Mouse (Mus musculus) forebrain, embryonic 14.5 days (tissue): ENCODE measurements at regions not wholly inside any gene's neighbourhood (a gene's known extent, or its start where the extent isn't known, plus 50 kb on each side); places are given as distances from the start of the nearest gene placed in this dataset.

Experiments used
- ATAC-seq: fragments of 200-750 bp; cut with Nextera tagmentation; 2 replicates; pipeline ENCODE4 v1.8.0; 2017; ENCODE audit warnings: mild to moderate bottlenecking, moderate library complexity
- DNase-seq: peaks from one replicate; pipeline ENCODE4 v3.0.0-alpha.2; 2015; ENCODE audit warnings: low spot score
- H3K27ac ChIP-seq: fragments of 300-500 bp; sonication (generic); 2 replicates; pipeline ENCODE4 v1.5.1; 2014; ENCODE audit warnings: low read depth, mild to moderate bottlenecking, control low read depth, low read length, moderate library complexity
- H3K27me3 ChIP-seq: fragments of 300-500 bp; sonication (generic); replicated peaks from 2 replicates; pipeline ENCODE4 v1.6.1; 2014; ENCODE audit warnings: low read length, control low read depth, mixed read lengths; ENCODE audit not compliant: control insufficient read depth, insufficient read depth
- H3K36me3 ChIP-seq: fragments of 300-500 bp; sonication (generic); 2 replicates; pipeline ENCODE4 v1.6.1; 2014; ENCODE audit warnings: low read length, control low read depth; ENCODE audit not compliant: control insufficient read depth, insufficient read depth
- H3K4me1 ChIP-seq: fragments of 300-500 bp; sonication (generic); 2 replicates; pipeline ENCODE4 v1.6.1; 2014; ENCODE audit warnings: antibody characterized with exemption, low read length, control low read depth; ENCODE audit not compliant: control insufficient read depth, insufficient read depth
- H3K4me2 ChIP-seq: fragments of 300-500 bp; sonication (generic); 2 replicates; pipeline ENCODE4 v1.6.1; 2014; ENCODE audit warnings: mild to moderate bottlenecking, control low read depth, low read length
- H3K4me3 ChIP-seq: fragments of 300-500 bp; sonication (generic); 2 replicates; pipeline ENCODE4 v1.5.1; 2014; ENCODE audit warnings: low read depth, low read length, control low read depth
- H3K9ac ChIP-seq: fragments of 300-500 bp; sonication (generic); 2 replicates; pipeline ENCODE4 v1.6.1; 2014; ENCODE audit warnings: mild to moderate bottlenecking, low read length, control low read depth, moderate library complexity
- H3K9me3 ChIP-seq: fragments of 300-500 bp; sonication (generic); replicated peaks from 2 replicates; pipeline ENCODE4 v1.6.1; 2016; ENCODE audit warnings: low read length, control low read depth, mixed read lengths; ENCODE audit not compliant: control insufficient read depth
- WGBS: fragments of 180-500 bp; shearing (Covaris S2); extraction: QIAGEN DNeasy Blood & Tissue Kit; methylation state at CpG from one replicate; pipeline ENCODE4 v1.1.7; 2014; 5-methylcytosine and 5-hydroxymethylcytosine counted together

- Histone ChIP-seq H3K27me3 (no peaks in the 10 kb centered on the region), H3K9me3 (no peaks in the 10 kb centered on the region), H3K36me3 (no peaks in the 10 kb centered on the region), H3K9ac (no peak overlapping the region), H3K4me2 (no peak overlapping the region), H3K27ac (no peak overlapping the region), H3K4me1 (no peaks in the 10 kb centered on the region), H3K4me3 (no peak overlapping the region)
- WGBS = 83% methylated on average over 3 of the region's 3 CpGs
- ATAC-seq = no peak
- no peak for DNase-seq
These were observed 473.0 kb downstream of the Hs3st4 start for GRCm38 (mm10) chr7:124455659-124456058.

- Histone ChIP-seq H3K9me3 (no peaks in the 10 kb centered on the region), H3K9ac (no peak overlapping the region), H3K4me2 (no peak overlapping the region), H3K4me1 (no peaks in the 10 kb centered on the region), H3K27ac (no peak overlapping the region), H3K4me3 (no peak overlapping the region), H3K27me3 (no peaks in the 10 kb centered on the region), H3K36me3 (no peaks in the 10 kb centered on the region)
- no peak for DNase-seq
- no peak for ATAC-seq
- 64% methylated on average over 1 of the region's 1 CpGs for WGBS
These were observed 504.7 kb downstream of the Hs3st4 start for GRCm38 (mm10) chr7:124487326-124487725.

GRCm38 (mm10) chr7:124491109-124491793, 508.6 kb downstream of the Hs3st4 start:
- no peak overlapping the region for H3K9ac ChIP-seq
- WGBS = 66% methylated on average over 3 of the region's 3 CpGs
- no peak overlapping the region for H3K4me3 ChIP-seq
- H3K36me3 ChIP-seq = no peaks in the 10 kb centered on the region
- H3K27ac ChIP-seq = no peak overlapping the region
- H3K9me3 ChIP-seq = no peaks in the 10 kb centered on the region
- H3K4me1 ChIP-seq = no peaks in the 10 kb centered on the region
- H3K4me2 ChIP-seq = no peak overlapping the region
- H3K27me3 ChIP-seq = no peaks in the 10 kb centered on the region
- DNase-seq (no peak), ATAC-seq (no peak)

- Histone ChIP-seq H3K4me1 (no peaks in the 10 kb centered on the region), H3K27me3 (no peaks in the 10 kb centered on the region), H3K9ac (no peak overlapping the region), H3K27ac (no peak overlapping the region), H3K4me3 (no peak overlapping the region), H3K9me3 (no peaks in the 10 kb centered on the region), H3K4me2 (no peak overlapping the region), H3K36me3 (no peaks in the 10 kb centered on the region)
- 82% methylated on average over 3 of the region's 3 CpGs for WGBS
- ATAC-seq = no peak
- DNase-seq = peak; percentile 39
These were observed 509.3 kb downstream of the Hs3st4 start for GRCm38 (mm10) chr7:124491851-124492390.

GRCm38 (mm10) chr7:124500636-124501035, 518.0 kb downstream of the Hs3st4 start:
- Histone ChIP-seq H3K9me3 (no peaks in the 10 kb centered on the region), H3K27me3 (no peaks in the 10 kb centered on the region), H3K27ac (no peak overlapping the region), H3K4me1 (no peaks in the 10 kb centered on the region), H3K9ac (no peak overlapping the region), H3K4me2 (no peak overlapping the region), H3K4me3 (no peak overlapping the region), H3K36me3 (no peaks in the 10 kb centered on the region)
- ATAC-seq = no peak
- no peak for DNase-seq
- 82% methylated on average over 3 of the region's 3 CpGs for WGBS

- no peak overlapping the region for H3K27ac ChIP-seq
- 83% methylated on average over 5 of the region's 5 CpGs for WGBS
- no peaks in the 10 kb centered on the region for H3K27me3 ChIP-seq
- no peaks in the 10 kb centered on the region for H3K36me3 ChIP-seq
- DNase-seq = no peak
- H3K4me3 ChIP-seq = no peak overlapping the region
- H3K9ac ChIP-seq = no peak overlapping the region
- no peak overlapping the region for H3K4me2 ChIP-seq
- H3K9me3 ChIP-seq = no peaks in the 10 kb centered on the region
- no peak for ATAC-seq
- H3K4me1 ChIP-seq = no peaks in the 10 kb centered on the region
These were observed 520.1 kb downstream of the Hs3st4 start for GRCm38 (mm10) chr7:124502760-124503159.

GRCm38 (mm10) chr7:124549038-124549437, 566.4 kb downstream of the Hs3st4 start:
- ATAC-seq (no peak), DNase-seq (no peak)
- no peaks in the 10 kb centered on the region for H3K36me3 ChIP-seq
- no peak overlapping the region for H3K9ac ChIP-seq
- no peak overlapping the region for H3K4me2 ChIP-seq
- 76% methylated on average over 1 of the region's 1 CpGs for WGBS
- no peak overlapping the region for H3K27ac ChIP-seq
- H3K4me3 ChIP-seq = no peak overlapping the region
- no peaks in the 10 kb centered on the region for H3K27me3 ChIP-seq
- H3K9me3 ChIP-seq = no peaks in the 10 kb centered on the region
- H3K4me1 ChIP-seq = no peaks in the 10 kb centered on the region

GRCm38 (mm10) chr7:124557213-124557612, 574.5 kb downstream of the Hs3st4 start:
- Histone ChIP-seq H3K27me3 (no peaks in the 10 kb centered on the region), H3K36me3 (no peaks in the 10 kb centered on the region), H3K27ac (no peak overlapping the region), H3K4me2 (no peak overlapping the region), H3K4me1 (no peaks in the 10 kb centered on the region), H3K4me3 (no peak overlapping the region), H3K9ac (no peak overlapping the region), H3K9me3 (no peaks in the 10 kb centered on the region)
- no peak for ATAC-seq
- DNase-seq = no peak

- ATAC-seq (no peak), DNase-seq (no peak)
- Histone ChIP-seq H3K27me3 (no peaks in the 10 kb centered on the region), H3K9me3 (no peaks in the 10 kb centered on the region), H3K27ac (no peak overlapping the region), H3K4me2 (no peak overlapping the region), H3K4me1 (no peaks in the 10 kb centered on the region), H3K4me3 (no peak overlapping the region), H3K36me3 (no peaks in the 10 kb centered on the region), H3K9ac (no peak overlapping the region)
These were observed 588.1 kb downstream of the Hs3st4 start for GRCm38 (mm10) chr7:124570804-124571203.
